Mouse (Mus musculus) brain, embryonic 14.5 days (tissue): ENCODE results near the gene Ctr9. TPM values are rescaled to one million over a fixed set of nuclear protein-coding genes. Genes with fewer than 3 reads are reported as not detected.

Experiments used
- DNase-seq: peaks from one replicate; pipeline ENCODE4 v3.0.0-alpha.2; 2011; ENCODE audit warnings: low read depth
- CTCF ChIP-seq: fragments of 200-500 bp; IDR thresholded peaks from 2 replicates; pipeline ENCODE4 v1.5.1; 2012; ENCODE audit warnings: inconsistent platforms, mild to moderate bottlenecking, moderate library complexity, borderline replicate concordance; ENCODE audit not compliant: insufficient read depth, insufficient read length; ENCODE audit errors: extremely low read depth
- POLR2A ChIP-seq: fragments of 200-500 bp; IDR thresholded peaks from 2 replicates; pipeline ENCODE4 v1.6.1; 2012; ENCODE audit warnings: mild to moderate bottlenecking, inconsistent platforms, borderline replicate concordance; ENCODE audit not compliant: poor library complexity, insufficient read depth, insufficient read length, severe bottlenecking; ENCODE audit errors: extremely low read depth
- polyA plus RNA-seq: library from polyadenylated mRNA; depleted of rRNA; stranded (reverse); fragments of >200 nt; gene quantifications from 2 replicates; pipeline ENCODE4 v1.2.3, GENCODE M21; 2012

Ctr9 gene
- polyA plus RNA-seq, 1 experiment, result 55.8 TPM

DNA sequence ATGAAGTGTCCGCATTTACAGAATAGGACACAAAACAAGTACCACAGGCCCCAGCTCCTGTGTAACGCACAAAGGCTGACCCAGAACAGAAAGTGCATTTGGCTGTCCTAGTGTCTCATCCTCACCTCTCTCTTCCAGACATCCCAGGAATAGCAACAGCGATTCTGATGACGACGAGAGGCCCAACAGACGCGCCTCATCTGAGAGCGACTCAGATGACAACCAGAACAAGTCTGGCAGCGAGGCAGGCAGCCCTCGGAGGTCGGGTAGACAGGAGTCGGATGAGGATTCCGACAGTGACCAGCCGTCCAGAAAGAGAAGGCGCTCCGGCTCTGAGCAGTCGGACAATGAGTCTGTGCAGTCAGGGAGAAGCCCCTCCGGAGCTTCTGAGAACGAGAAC lies 26.5 kb downstream of the Ctr9 start:
- no peak for TF ChIP-seq CTCF
- no peak for TF ChIP-seq POLR2A
- no peak for DNase-seq

DNA sequence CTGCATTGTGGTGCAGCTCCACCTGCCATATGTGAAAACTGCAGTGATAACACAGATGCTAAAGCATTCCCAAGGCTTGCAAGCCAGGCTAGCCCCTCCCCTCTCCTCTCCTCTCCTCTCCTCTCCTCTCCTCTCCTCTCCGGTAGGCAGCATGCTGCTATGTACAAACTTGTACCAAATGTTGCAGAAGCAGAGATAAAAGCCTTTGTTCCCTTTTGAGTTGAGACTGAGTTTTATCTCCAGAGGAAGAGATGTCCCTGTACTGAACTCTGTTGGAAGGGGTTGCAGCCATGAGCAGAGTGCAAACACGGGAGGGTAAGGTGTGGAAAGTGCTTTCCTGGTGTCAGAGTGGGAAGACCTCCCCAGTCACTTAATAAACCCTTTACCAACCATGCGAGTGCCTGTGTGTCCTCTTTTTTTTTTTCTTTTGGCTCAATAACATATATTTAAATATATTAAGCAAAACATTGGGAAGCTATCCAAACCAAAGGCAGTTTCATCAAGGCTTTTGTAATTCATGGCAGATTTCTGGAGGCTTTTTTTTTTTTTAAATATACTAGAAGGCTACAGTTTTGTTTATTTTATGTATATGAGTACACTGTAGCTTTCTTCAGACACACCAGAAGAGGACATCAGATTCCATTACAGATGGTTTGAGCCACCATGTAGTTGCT lies 27.4 kb downstream of the Ctr9 start:
- no peak for DNase-seq
- TF ChIP-seq CTCF (no peak), POLR2A (no peak)

DNA sequence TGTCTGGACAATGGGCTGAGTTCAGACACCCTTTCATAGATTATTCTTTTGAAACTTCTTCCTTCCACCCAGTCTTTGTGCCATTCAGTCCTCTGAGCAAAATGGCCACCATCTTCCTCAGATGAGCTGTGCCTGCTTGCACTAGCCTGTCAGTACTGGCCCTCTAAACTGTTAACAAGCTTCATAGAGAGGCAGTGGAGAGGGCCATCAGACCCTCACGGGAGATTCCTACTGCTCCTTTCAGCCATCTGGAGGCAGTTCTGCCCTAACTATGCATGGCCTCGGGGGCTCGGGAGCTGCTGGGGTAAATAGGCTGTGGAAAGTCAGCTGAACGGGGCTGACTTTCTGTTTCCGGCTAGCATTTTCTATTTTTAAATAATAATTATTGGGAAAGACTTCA lies 30.8 kb downstream of the Ctr9 start:
- TF ChIP-seq CTCF (no peak), POLR2A (no peak)
- DNase-seq, result no peak

DNA sequence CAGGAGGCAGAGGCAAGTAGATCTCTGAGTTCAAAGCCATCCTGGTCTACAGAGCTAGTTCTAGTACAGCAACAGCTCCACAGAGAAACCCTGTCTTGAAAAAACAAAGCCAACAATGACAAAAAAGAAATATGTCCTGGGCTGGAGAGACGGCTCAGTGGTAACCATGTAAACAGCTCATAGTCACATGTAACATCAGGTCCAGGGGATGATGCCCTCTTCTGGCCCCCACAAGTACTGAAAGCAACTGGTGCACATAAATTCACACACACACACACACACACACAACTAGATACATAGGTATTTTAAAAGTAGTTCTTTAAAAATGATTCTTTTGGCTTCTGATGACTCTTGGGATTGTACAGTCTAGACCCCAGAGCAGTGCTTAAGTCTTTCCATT lies 34.2 kb downstream of the Ctr9 start:
- TF ChIP-seq CTCF (no peak), POLR2A (no peak)
- DNase-seq, result no peak

DNA sequence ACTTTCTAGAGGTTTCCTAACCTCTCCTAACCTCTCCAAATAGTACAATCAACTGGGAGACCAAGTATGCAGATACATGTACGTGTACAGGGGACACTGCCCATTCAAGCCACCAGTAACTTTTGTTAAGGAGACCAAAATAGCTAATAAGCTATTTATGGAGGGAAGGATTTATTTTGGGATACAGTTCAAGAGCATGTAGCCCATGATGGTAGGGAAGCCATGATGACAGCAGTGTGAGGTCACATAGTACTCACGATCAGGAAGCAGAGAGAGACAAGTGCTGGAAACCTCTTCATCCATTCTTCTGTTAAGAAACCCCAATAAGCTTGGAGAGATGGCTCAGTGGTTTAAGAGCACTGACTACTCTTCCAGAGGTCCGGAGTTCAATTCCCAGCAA lies 39.4 kb downstream of the Ctr9 start:
- DNase-seq, result no peak
- no peak for TF ChIP-seq CTCF
- TF ChIP-seq POLR2A, result no peak

DNA sequence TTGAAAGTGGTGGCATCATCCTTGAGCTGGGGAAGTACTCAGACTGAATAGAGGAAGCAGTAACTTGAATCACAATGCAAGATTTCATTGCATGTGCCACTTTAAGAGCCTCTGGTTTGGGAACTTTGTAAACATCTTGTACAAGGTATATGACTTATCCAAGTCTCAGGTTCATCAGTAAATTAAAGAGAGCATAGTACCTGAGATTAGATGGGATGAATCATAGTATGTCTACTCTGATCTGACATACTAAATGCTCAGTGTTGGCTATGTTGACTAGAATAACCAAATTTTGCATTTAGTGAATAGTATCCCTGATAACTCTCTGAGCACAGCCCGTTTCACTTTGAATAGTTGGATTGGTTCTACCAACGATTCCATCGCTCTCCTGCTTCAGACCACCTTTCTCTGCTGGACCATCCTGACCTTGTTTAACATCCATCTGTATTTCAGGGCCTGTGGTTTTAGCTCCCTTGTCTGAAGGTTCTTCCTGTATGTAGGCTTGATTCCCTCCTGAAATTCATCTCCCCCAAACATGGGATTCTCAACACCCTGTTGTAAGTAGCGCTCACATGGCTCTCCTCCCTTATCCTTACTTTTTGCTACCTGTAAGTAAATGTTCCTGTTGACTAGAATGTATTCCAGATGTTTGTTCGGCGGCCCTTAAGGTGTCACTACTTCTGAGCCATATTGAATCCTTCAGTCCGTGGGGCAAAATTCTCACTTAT lies 40.9 kb downstream of the Ctr9 start:
- no peak for TF ChIP-seq POLR2A
- TF ChIP-seq CTCF, result no peak
- peak; percentile 23 for DNase-seq

DNA sequence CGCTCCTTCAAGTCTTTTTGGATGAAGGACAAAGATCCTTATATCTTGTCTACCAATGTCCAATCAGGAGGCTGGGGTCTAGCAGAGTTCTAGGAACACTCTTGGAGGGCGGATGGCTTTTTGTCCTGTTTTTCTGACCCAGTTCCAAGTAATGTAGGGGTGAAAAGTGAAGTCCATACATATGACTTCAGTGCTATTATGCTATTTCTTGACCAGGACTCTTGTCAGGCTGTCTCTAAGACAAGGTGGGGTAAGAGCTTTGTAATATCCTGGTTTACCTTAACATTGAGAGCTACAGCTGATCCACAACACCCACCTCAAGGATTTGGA lies 41.4 kb downstream of the Ctr9 start:
- DNase-seq, result no peak
- TF ChIP-seq CTCF, result no peak
- TF ChIP-seq POLR2A, result no peak

DNA sequence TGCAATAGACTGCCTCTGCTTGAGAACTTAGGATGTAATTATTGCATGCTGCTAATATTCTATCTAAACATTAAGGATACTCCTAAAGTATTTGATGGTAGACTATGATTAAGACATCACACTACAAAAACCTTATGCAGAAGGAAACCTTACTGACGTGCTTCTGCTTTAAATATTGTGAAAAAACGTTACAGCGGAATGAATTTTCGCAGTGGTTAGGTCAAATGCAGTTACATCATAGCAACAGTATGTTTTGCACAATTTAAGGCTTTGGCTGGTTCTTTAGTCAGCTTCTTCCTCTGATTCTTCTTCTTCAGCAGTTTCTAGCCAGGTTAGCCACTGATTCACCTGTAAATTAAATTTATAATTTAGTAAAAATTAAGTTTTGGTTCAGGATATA lies 43.7 kb downstream of the Ctr9 start:
- TF ChIP-seq POLR2A (no peak), CTCF (no peak)
- DNase-seq, result no peak

DNA sequence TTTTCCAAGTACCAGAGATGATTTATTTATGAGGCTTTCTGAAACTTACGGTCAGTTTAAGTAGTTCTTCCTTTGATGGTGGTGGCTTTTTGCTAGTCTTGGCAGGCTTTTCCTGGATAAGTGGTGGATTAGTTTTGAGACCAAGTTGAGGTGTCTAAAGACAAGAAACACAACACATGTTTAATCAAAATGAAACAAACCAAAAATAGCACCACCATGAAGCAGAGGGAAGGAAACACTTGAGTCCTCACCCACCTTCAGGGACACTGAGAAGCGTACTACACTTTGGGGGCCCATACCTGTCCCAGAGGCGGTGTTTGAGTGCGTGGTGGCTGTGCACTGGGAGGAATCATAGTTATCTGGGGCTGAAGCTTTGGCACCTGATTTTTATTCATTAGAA lies 46.5 kb downstream of the Ctr9 start:
- DNase-seq, result no peak
- TF ChIP-seq POLR2A, result no peak
- no peak for TF ChIP-seq CTCF

DNA sequence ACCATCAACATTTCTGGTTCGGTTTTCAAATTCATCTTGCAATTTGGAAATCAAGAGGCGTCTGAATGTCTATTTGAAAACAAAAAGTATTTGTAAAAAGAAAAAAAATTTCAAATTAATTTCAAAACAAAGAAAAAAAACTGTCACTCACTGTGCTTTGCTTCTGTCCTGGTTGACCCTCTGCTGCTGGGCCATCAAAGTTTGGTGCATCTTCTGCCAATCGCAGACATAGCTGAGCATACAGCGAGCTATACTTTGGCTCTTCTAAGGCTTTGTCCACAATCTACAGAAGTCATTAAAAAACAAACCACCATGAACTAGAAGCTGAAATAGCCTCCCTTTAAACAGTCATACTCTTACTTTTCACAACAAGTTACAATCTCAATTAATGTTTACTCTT lies 49.5 kb downstream of the Ctr9 start:
- no peak for TF ChIP-seq POLR2A
- no peak for TF ChIP-seq CTCF
- DNase-seq, result no peak

DNA sequence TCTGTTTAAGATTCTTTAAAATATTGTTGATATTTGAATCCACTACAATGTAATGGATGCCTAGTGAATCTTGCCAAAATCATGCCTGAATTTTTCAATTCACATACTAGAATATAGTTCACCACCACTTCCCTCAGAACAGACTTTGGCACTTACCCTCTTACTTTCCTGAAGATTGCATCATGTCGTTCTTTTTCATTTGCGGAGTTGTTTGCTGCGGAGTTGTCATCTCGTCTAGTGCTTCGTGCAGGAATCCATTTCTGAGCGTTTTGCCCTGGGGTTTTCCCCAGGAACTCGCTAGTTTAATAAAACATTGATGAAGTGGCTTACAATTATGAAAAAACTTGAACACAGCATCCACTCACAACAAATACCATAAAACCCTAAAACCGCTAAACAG lies 51.3 kb downstream of the Ctr9 start:
- no peak for DNase-seq
- TF ChIP-seq POLR2A (no peak), CTCF (no peak)

DNA sequence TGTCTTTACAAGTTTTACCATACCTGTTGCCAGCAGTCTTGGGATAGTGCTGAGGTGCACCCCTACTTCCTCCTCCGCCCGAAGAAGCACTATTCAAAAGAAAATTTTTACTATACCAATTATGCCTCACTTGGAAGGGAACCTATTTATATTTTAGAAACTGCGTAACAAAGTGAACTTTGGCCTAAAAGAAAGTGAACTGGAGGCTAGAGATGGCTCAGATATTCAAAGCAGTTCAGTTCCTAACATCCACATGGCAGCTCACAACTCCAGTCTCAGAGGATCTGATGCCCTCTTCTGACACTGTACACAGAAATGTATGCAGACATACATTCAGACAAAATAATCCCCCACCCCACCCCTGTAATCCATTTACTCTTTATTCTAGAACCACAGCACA lies 52.1 kb downstream of the Ctr9 start:
- DNase-seq, result no peak
- TF ChIP-seq POLR2A (no peak), CTCF (no peak)
